Mouse (Mus musculus) gastrocnemius, postnatal 36 days (tissue): ENCODE data around the gene Sult2b1. TPM values are rescaled to one million over a fixed set of nuclear protein-coding genes. Genes with fewer than 3 reads are reported as not detected.

Experiments
- DNase-seq, 2 experiments: peaks; one replicate each; pipeline ENCODE4 v3.0.0; 2022
- intact Hi-C: fragments of 180-260 bp; cut with DNase I; formaldehyde crosslinking; loops from one replicate; pipeline ENCODE4 v1.15.1; 2025
- total RNA-seq, 2 experiments: library from RNA; stranded (reverse); gene quantifications; 2 replicates each; pipeline ENCODE4 v1.2.3; 2021

Gene Sult2b1
- total RNA-seq, 2 experiments from 2014 or later, result not detected

DNA sequence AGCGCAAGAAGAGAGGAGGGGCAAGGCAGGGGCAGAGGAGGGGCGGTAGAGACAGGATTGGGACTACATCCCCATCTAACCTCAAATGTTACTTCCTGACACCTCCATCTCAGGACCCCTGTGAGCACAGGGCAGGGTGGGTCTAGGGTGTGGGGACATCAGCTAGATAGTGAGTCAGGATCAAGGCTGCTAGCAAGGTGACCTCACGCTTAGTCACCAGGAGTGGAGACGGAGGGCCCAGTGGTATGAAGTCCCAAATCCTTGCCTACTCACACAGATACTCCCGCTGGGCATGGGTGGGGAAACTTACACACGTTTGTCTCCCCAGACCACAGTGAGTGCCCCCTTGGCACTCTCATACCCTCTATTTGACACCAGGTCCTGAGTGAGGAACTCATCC, 18.1 kb upstream of the Sult2b1 start:
- intact Hi-C loops, result no loop called here
- DNase-seq, result no peak

GRCm38 (mm10) chr7:45801348-45801747, 16.9 kb upstream of the Sult2b1 start:
- peak; percentile 85 to 86 for DNase-seq
- intact Hi-C loops, result no loop called here

DNA sequence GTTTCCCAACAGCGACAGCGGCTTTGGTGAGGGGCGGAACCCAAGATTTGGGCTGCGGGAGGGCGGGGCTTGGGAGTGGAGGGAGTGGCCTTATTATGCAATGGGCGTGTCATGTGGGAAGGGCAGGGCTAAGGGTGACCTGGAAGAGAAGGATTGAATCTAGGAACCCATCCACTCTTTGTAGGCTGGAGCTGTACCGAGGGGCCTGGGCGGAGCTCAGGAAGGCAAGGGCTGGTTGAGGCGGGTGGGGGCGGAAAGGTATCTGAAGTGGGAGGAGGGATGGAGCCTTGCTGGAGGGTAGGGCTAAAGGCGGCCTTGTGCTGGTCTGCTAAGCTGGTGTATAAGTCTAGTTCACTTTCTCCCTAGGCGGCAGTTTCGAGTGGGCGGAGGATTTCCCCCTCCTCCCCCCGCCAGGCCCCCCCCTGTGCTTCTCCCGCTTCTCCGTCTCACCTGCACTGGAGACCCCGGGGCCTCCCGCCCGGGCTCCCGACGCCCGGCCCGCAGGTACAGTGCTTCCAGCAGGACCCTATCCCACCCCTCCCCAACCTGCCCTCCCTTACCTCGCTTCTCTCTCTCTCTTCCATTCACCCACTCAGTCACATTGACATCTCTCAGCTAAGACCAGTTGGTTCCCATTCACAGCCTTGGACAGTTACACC, 16.2 kb upstream of the Sult2b1 start:
- intact Hi-C loops, result loop anchor here (1.0 kb wide), 1 partner anchor 61 kb away; no protein-coding TSS in a partner anchor
- DNase-seq, result no peak

DNA sequence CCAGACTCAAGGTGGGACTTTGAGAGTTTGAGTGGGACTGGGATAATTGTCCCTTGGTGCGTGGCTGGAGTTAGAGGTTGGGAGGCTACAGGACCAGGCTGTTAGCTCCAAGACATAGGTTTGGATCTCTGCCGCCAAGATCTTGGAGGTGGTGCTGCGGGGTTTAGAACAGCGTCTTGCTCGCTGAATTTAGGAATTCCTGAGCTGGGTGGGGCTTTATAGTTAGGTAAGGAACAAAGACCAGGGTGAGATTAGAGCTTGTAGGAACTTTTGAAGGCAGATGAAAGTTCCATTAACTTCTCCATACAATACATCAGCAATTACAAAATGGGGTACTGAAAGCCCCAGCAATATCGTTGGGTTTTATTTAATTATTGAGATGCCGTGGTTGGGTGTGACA, 15.5 kb upstream of the Sult2b1 start:
- DNase-seq, result no peak
- intact Hi-C loops, result loop anchor here (1.0 kb wide), 1 partner anchor 61 kb away; no protein-coding TSS in a partner anchor

DNA sequence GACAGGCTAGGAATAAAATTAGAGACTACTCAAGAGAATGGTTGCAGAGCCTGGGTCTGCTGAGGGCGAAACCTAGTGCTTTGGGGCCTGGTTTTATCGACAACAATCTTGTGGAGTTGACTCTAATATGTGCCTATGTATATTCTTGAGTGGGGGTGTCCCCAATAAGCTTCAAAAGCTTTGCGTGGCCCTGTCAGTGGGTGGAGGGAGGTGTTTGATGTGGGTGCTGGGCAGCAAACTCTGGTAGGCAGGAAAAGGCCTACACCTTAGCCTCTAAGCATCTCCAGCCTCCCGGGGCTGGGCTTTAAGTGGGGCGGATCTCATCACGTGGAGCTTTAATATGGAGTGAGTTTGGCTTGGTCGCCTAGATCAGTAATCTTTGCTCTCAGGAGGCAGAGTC, 14.5 kb upstream of the Sult2b1 start:
- DNase-seq, result no peak
- intact Hi-C loops, result no loop called here

DNA sequence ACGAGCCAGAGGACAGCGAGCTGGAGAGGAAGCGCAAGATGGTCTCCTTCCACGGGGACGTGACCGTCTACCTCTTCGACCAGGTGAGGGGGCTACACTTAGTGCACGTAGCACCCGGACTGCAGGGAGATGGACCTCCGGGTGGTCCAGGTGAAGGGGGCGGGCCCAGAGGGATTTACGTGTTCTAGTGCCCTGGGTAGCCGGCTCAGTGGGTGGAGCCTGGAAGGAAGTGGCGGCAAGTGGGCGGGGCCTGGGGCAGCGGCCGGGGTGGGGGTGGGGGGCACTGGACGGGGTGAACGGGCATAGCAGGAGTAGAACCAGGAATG, 14.0 kb upstream of the Sult2b1 start:
- intact Hi-C loops, result no loop called here
- DNase-seq, result no peak

DNA sequence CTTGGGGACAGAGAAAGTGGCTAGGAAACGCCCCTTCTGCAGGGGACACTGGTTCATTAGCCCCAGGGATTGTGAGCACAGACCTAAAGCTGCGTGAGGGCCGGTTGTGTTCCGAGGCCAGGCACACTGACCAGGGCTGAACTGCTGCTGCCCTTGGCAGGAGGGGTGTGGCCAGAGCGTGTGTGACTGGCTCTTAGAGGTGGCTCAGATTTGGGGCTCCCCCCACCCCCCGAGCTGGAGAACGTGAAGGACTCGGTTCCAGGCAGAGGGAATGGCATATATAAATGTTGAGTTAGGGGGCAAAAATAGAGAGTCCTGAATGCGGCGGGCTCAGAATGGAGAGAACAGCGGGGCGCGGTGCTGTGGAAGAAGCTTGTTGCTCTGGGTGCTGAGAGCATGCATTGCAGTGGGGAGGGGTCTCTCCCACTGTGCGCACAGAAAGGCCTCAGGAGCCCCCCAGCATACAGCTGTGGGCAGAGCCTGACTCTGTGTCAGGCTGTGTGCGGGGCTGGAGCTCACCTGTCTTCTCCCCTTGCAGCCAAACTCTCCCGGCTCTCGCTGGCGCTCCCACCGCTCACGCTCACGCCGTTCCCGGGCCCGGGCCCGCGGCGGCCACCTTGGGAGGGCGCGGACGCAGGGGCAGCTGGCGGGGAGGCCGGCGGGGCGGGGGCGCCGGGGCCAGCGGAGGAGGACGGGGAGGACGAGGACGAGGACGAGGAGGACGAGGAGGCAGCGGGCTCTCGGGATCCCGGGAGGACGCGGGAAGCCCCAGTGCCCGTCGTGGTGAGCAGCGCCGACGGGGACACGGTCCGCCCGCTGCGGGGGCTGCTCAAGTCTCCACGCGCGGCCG, 13.4 kb upstream of the Sult2b1 start:
- intact Hi-C loops, result no loop called here
- no peak for DNase-seq

- intact Hi-C loops, result no loop called here
- no peak for DNase-seq
Observed at GRCm38 (mm10) chr7:45796950-45797349, 12.5 kb upstream of the Sult2b1 start.

- DNase-seq, result no peak
- intact Hi-C loops, result loop anchor here (5.0 kb wide), 1 partner anchor 38 kb away; no protein-coding TSS in a partner anchor
Observed at GRCm38 (mm10) chr7:45794971-45795370, 10.5 kb upstream of the Sult2b1 start.

DNA sequence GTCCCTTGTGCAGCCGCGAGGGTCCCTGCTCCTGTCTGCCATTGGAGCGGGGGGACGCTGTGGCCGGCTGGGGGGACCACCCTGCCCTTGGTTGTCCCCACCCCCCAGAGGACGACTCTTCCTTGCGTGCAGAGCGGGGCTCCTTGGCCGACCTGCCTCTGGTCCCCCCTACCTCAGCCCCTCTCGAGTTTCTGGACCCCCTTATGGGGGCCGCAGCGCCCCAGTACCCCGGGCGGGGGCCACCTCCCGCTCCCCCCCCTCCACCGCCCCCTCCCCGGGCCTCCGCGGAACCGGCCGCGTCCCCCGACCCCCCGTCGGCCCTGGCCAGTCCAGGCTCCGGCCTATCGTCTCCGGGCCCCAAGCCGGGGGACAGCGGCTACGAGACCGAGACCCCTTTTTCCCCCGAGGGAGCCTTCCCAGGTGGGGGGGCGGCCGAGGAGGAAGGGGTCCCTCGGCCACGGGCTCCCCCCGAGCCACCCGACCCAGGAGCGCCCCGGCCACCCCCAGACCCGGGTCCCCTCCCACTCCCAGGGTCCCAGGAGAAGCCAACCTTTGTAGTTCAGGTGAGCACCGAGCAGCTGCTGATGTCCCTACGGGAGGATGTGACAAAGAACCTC, 9.6 kb upstream of the Sult2b1 start:
- DNase-seq, result no peak
- intact Hi-C loops, result loop anchor here (5.0 kb wide), 1 partner anchor 37 kb away; no protein-coding TSS in a partner anchor

DNA sequence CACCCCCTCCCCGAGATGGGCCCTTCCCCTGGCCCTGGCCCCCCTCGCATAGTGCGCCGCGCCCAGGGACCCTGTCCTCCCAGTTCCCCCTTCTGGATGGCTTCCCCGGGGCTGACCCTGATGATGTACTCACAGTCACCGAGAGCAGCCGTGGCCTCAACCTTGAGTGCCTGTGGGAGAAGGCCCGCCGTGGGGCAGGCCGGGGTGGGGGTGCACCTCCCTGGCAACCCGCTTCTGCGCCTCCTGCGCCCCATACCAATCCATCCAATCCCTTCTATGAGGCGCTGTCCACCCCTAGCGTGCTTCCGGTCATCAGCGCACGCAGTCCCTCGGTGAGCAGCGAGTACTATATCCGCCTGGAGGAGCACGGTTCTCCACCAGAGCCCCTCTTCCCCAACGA, 8.8 kb upstream of the Sult2b1 start:
- no peak for DNase-seq
- intact Hi-C loops, result loop anchor here (5.0 kb wide), 1 partner anchor 36 kb away; no protein-coding TSS in a partner anchor

DNA sequence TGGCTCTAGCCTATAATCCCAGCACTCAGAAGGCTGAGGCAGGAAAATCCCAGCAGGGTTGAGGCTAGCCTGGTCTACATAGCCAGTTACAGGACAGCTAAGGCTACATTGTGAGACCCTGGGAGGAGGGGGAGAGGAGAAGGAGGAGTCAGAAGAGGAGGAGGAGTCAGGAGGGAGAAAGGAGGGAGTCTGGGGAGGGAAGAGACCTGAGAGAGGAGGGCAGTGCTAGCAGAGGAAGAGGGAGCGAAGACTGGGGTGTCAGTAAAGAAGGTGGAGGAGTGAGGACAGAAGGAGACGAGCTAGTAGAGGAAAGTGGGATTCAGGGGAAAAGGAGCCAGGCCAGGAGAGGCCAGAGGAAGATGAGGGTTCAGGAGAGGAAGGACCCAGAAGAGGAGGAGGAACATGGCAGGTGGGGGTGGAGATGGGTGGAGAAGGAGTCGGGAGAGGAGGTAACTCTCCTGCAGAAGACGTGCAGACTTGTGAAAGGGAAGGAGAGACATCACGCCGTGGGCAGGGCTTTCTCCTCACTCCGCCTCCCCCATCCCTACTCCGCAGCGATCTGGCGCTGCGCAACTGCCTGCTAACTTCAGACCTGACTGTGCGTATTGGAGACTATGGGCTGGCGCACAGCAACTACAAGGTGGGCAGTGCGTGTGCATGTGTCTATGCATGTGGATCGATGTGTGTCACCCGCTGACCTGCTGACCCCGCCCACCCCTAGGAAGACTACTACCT, 7.5 kb upstream of the Sult2b1 start:
- DNase-seq, result no peak
- intact Hi-C loops, result loop anchor here (5.0 kb wide), 1 partner anchor 35 kb away; no protein-coding TSS in a partner anchor

DNA sequence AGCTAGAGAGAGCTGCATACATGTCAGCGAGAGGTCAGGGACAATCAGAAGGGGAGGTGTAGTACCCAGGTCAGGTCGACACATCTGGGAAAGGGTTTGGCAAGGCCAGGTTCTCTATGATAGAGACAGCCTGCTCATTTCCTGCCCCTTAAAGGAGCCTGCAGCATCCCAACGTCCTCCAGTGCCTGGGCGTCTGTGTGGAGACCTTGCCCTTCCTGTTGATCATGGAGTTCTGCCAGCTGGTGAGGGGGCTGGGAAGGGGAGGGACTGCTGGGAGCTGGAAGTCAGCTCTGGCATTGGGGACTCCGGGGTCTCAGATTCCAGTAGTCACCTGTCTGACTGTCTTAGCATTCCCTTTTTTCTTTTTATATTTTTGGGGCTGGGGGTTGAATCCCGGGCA, 6.3 kb upstream of the Sult2b1 start:
- intact Hi-C loops, result loop anchor here (5.0 kb wide), 1 partner anchor 33 kb away; no protein-coding TSS in a partner anchor
- DNase-seq, result no peak

DNA sequence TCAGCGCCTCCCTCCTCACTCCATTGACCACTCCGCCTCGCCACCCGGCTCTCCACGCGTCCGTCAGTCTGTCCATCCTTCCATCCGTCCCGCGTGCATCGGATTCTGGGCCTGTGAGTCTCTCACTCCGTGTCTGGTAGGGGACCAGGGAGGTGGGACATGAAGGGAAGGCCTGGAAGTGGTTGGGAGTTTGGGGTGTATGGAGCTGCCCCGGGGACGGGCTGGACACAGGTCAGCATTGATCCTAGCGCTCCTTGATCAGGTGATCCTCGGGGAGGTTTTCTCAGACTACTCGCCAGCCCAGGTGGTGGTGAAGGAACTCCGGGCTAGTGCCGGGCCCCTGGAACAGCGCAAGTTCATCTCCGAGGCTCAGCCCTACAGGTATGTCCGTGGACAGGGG, 3.2 kb upstream of the Sult2b1 start:
- intact Hi-C loops, result no loop called here
- no peak for DNase-seq

DNA sequence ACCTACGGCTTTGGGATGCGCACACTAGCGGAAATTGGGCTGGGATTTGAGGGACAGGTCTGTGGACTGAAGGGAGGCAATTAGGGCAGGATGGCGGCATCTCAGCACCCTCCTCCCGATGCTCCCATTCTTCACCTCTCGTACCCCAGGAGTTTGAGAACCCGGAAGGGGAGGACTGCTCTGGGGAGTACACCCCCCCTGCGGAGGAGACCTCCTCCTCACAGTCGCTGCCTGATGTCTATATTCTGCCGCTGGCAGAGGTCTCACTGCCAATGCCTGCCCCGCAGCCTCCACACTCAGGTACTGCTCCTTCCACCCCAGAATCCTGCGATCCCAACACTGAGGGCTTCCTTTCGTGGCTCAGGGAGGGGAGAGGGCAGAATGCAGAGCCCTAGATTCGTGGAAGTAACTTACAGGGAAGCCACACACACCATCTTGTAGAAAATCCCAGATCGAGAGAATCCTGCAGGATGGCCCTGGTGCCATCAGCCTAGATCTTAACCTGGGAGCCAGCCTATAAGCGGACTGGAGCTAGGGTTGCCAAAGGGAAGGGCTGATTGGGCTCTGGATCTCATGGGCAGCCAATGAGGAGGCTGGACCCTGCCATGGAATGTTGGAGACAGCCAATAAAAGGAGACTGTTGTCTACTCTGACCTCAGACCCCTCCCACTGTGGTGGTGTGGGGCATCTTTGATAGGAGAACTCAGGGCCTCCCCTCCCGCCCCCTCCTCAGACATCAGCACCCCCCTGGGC, 2.4 kb upstream of the Sult2b1 start:
- intact Hi-C loops, result no loop called here

GRCm38 (mm10) chr7:45786136-45786578, 1.7 kb upstream of the Sult2b1 start:
- intact Hi-C loops, result no loop called here
- DNase-seq, result no peak

More for the DNA sequence above, 2.4 kb upstream of the Sult2b1 start:
- no peak for DNase-seq

GRCm38 (mm10) chr7:45785388-45786135, 1.1 kb upstream of the Sult2b1 start:
- no peak for DNase-seq
- intact Hi-C loops, result no loop called here

DNA sequence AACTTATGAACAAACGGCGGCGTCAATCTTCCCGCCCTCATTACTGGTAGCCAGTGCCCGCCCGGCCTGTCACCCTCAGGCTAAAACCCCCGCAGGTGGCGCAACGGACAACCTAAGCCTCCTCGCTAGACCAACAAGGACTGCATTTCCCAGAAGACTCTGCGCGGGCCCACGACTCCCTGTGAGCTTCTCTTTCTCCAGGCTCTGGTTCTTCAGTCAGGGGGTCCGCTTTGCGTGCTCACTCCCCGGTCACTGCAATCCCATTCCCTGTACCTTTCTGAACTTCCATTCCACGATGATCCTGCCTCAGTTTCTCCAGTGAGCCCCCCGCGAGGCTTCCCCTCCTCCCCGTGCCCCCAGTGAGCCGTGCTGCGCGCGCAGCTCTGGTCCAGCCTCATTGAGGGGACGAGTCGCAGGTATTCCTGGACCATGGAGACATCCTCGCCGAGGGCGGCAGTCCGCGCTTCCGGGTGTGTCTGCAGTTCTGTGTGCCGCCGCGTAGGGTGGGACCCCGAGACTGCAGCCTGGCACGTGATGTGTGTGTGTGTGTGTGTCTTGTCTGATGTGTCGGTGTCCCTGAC, 868 bp downstream of the Sult2b1 start, which contains the start of gene Lmtk3:
Gene Lmtk3 (plus strand): TSS at position 228 of the 581 bp plus-strand sequence.
- DNase-seq, result no peak
- intact Hi-C loops, result no loop called here

GRCm38 (mm10) chr7:45782271-45782670, 2.2 kb downstream of the Sult2b1 start:
- DNase-seq, result no peak
- intact Hi-C loops, result no loop called here
